Mouse (Mus musculus) gastrocnemius, postnatal 36 days (tissue): Measurements from ENCODE around the gene Gldc. TPM values are rescaled to one million over a fixed set of nuclear protein-coding genes. Genes with fewer than 3 reads are reported as not detected.
"Not testable (repeated sequence)": the region's sequence is repeated elsewhere in the genome, so short reads cannot be mapped to it uniquely, and the experiment has no call there.

Experiments used
- DNase-seq, 2 experiments: peaks; one replicate each; pipeline ENCODE4 v3.0.0; 2022
- intact Hi-C: fragments of 180-260 bp; cut with DNase I; formaldehyde crosslinking; loops from one replicate; pipeline ENCODE4 v1.15.1; 2025
- long read RNA-seq, 2 experiments: library from polyadenylated mRNA; stranded (forward); transcript quantifications; one replicate each; pipeline ENCODE4 v2.0.0; 2021
- total RNA-seq, 2 experiments: library from RNA; stranded (reverse); gene quantifications; 2 replicates each; pipeline ENCODE4 v1.2.3; 2021

Gldc gene
- not detected for total RNA-seq
- long read RNA-seq, experiment 1 = 0 reads
- long read RNA-seq, experiment 2 = 0 reads

DNA sequence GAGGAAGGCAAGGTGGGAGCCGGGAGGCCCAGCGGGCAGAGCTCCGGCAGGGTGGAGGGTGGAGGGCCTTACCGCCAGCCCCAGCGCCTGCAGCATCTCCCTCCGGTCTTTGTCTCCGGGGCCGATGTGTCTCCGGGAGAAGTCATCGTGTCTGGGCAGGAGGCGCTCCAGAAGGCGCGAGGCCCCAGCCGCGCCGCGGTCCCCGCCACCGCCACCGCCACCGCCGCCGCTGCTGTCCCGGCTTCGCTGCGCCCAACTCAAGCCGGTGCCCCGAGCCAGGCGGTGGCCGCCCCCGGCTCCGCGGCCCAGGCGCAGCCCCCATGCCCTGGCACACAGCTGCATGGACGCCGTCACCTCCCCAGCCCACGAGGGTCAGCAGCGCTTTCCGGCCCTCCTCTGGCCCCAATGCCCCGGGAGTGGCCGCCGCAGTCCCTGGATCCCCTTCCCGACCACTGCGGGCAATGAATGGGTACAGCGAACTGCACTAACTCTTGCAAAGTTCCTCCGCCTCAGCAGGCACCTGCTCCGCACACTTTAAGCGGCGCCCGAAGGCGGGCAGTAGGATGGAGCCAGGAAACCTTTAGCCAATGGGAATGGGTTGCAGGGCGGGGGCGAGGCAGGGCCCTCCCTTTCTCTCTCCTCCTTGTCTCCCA is at the start of gene Gldc:
Gene Gldc (minus strand): TSS at position 511 of the 653 bp plus-strand sequence.
- intact Hi-C loops = no loop called here

DNA sequence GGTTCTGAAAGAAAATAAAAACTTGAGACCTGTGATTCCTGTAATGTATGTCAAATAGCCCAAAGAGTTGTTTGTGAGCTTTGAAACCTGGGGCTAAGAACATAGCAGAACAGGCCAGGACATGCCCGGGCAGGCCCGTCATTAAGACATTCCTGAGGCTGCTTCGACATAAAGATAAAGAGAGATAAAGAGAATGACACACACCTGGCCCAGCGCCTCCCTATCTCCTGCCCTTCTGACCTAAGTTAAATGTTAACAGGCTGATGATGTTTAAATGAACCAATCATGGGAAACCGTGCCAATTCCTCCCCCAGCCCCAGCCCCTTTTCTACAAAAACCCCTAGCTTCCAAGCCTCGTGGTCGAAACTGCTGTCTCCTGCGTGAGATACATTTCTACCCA is 47.4 kb upstream of the Gldc start:
- DNase-seq, intact Hi-C loops: not testable (repeated sequence)

More for the DNA sequence above, at the start of gene Gldc:
- DNase-seq = peak in 1 of 2 experiments; percentile 21

DNA sequence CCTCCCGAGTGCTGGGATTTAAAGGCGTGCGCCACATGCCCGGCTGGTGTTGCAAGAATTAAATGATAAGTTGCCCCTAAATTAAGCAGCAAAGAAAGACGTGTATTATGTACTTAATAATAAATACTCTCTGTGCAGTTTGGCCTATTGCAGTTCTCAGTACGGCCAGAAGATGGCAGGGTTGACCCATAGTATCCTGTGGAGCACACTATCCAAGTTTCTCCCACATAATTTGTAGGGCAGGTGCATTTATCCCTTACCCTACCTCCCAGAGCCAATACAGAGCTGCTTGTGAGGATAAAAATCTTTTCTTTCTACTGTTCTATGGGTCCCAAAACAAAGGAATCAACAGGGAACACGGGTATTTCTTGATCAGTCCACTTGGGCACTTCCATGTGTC is 42.1 kb upstream of the Gldc start:
- peak in 1 of 2 experiments; percentile 19 for DNase-seq
- intact Hi-C loops = no loop called here

DNA sequence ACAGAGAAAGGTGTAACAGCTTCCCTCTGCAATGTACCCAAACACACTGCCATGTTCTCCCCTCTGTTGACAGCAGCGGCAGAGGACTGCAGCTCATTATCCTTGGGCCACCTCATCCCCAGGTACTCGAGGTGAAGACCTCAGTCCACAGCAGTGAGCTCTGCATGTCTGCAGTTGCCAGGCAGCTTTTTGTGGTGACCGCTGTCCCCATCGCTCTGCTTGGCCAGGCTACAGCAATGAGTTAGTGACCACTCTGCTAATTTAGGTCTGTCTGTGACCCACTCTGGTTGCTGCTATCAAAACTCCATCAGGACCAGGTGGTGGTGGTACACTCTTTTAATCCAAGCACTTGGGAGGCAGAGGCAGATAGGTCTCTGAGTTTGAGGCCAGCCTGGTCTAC is 41.0 kb upstream of the Gldc start:
- DNase-seq = no peak
- intact Hi-C loops = no loop called here

DNA sequence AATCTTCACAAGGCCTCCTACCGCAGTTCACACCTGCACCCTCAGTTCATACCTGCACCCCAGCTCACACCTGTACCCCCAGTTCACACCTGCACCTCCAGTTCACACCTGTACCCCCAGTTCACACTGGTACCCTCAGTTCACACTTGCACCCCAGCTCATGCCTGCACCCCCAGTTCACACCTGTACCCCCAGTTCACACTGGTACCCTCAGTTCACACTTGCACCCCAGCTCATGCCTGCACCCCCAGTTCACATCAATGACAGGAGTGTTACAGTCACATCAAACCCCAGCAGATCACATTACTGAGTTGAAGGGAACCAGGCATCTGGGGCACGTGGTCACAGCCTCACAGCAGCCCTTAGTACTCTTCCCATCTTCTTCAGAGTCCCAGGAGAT is 40.5 kb upstream of the Gldc start:
- intact Hi-C loops = not testable (repeated sequence)

DNA sequence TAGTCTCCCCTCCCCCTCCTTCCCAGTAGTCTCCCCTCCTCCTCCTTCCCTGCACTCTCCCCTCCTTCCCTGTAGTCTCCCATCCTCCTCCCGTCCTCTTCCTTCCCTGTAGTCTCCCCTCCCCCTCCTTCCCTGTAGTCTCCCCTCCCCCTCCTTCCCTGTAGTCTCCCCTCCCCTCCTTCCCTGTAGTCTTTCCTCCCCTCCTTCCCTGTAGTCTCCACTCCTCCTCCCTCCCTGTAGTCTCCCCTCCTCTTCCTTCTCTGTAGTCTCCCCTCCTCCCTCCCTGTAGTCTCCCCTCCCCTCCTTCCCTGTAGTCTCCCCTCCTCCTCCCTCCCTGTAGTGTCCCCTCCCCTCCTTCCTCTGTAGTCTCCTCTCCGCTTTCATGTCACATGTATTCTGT is 38.8 kb upstream of the Gldc start:
- intact Hi-C loops = no loop called here
- DNase-seq = no peak

More for the DNA sequence above, 40.5 kb upstream of the Gldc start:
- DNase-seq = not testable (repeated sequence)

DNA sequence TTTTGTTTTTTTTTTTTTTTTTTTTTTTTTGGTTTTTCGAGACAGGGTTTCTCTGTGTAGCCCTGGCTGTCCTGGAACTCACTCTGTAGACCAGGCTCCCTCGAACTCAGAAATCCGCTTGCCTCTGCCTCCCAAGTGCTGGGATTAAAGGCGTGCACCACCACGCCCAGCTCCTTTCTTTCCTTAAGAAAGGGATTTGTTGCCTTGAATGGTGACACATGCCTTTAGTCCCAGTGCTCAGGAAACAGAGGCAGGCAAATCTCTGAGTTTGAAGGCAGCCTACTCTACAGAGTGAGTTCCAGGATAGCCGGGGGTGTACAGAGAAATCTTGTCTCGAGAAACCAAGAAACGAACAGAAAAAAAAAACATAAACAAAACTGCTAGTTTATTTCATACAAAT is 33.8 kb upstream of the Gldc start:
- intact Hi-C loops, DNase-seq: not testable (repeated sequence)

DNA sequence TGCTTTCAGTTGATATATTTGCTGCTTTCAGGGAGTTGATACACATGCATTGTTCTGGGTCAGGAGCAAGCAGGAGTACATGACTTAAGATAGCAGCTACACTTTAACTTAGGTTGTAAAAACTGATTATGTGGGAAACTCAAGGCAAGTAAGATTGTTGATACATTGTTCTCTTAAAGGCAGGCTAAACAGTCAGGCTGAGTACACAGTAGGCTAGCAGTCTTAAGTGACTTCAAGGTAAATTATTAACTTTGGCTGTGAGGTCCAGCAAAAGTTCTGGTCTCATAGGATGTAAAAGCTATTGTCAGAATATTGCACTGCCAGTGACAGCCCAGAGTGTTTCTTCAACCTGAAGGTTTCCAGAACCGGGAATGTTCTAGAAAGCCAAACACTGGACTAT is 31.8 kb upstream of the Gldc start:
- DNase-seq = no peak
- intact Hi-C loops = no loop called here

DNA sequence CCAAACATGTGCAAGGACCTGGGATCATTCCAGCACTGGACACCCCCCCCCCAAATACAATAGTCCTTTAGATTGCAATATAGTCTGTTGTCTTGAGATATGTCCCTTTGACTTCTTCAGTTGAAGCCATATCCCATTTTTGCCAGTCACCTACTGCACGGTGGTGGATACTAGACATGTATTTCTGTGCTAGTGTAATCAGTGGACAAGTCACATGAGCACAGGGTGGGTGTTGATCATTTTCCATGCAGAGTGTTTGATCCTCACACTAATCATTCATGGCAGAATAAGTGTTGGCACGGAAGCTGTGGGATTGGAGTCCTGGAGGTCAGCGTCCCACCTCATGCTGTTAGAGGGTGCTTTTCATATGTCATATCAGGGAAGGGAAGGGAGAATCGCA is 30.6 kb upstream of the Gldc start:
- intact Hi-C loops = loop anchor here (2.0 kb wide), 1 partner anchor 381 kb away; no protein-coding TSS in a partner anchor

DNA sequence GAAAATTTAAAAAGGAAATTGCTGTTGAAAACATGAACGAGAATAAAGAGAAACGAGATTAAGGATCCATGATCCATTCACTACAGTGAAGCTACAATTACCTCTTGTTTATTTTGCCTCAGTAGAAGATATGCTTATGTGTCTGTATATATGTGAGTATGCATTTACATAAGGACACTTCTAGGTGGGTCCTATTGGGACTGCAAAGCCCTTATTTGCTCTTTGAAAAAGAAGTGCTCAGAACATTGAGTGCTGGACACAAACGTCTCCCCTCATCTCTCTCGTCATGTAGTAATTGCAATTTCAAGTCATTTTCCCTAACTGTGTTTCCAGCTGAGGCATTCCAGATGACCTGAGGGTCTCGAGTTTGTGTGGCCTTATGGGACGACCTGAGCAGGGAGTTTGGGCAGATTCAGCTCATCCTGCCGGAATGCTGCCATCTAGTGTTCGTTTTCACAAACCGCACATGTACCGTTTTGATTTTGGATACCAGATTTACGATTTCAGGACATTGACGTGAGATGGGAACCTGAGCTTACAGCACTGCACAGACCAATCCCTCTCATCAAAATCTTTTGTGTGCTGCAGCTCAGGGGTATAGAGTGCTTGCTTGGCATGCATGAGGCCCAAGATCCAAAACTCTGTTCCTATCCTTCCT is 30.1 kb upstream of the Gldc start:
- intact Hi-C loops = loop anchor here (2.0 kb wide), 1 partner anchor 380 kb away; no protein-coding TSS in a partner anchor
- no peak for DNase-seq

More for the DNA sequence above, 30.6 kb upstream of the Gldc start:
- no peak for DNase-seq

DNA sequence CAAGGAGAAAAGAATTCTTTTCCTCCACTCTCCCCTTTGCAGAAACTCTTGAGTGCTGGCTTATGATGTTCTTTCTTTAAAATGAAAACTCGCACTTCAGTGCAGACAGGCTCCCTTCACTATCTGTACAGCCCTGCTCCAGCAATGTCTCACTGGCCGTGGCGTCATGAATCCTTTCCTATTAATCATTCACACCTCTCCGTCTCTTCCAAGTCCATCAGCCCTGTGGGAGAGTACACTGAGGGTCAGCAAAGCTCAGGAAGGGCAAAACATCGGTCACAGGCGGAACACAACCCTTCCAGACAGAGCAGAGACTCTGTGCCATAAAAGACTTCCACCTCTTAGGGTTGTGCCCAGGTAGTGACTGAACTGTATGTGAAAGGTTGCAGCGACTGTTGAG is 26.9 kb upstream of the Gldc start:
- no peak for DNase-seq
- intact Hi-C loops = no loop called here

DNA sequence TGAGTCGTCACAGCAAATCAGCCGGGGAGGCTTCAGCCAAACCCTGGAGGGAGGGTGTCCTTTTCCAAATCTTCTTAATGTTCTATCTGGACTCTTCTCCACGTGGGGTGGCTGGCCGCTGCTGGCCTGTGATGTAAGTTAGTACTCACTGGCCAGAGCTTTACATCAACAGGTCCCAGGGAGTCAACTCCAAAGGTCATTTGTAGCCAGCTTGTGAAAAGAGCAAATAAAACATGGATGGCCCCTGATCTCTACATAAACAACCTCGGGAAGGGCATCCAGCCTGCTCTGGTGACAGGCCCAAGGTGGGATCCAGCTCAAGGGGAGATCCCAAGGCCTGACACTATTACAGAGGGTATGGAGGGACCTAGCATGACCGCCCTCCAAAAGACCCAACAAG is 19.8 kb upstream of the Gldc start:
- intact Hi-C loops = no loop called here
- no peak for DNase-seq

DNA sequence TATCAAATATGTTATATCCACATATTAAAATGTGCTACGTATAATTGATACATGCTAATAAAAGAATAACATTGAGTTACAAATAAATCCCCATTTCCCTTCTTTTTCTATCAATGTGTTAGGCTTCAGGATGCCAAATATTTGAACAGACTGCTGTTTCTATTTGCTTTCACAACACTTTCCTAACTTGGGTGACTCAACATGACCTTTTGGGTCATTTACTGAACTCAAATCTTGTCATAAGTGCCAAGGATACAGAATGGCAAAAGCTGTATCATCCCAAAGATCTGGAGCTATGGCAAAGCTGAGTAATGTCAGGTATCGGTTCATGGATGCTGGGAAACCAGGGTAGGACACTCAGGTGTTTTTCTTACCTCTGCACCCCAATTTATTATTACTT is 12.0 kb upstream of the Gldc start:
- DNase-seq = no peak
- intact Hi-C loops = no loop called here

DNA sequence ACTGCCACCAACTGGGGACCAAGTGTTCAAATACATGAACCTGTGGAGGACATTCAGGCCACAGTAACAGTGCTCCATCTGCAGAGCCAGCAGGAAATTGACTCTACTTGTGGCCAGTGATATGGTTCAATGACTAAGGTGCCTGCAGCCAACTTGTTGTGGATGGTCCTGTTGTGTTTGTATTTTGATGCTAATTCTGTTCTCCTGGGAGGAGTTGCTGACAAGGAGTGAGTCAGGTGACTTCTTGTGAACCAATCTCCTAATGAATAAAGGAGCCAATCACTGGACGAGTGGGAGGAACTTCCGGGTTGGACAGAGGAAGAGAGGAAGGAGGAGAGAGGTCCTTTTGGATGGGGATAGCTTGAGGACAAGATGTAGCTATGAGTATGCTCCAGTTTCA is 10.3 kb upstream of the Gldc start:
- intact Hi-C loops = no loop called here
- DNase-seq = no peak

DNA sequence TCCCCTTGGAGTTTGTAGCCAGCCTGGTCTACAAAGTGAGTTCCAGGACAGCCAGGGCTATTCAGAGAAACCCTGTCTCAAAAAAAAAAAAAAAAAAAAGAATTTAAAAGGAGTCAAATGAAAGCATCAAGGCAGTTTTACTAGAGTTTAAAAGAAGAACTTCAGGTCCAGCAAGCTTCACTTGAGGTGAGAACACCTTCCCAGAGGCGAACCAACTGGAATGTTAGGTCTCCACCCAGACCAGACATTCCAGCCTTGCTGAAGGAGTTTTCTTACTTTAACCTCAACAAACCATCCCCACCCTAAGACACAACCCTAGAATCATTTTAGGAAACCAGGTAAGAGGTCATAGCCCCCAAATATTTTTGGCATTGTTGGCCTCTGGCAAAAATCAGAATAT is 4.8 kb upstream of the Gldc start:
- DNase-seq = no peak
- intact Hi-C loops = no loop called here

DNA sequence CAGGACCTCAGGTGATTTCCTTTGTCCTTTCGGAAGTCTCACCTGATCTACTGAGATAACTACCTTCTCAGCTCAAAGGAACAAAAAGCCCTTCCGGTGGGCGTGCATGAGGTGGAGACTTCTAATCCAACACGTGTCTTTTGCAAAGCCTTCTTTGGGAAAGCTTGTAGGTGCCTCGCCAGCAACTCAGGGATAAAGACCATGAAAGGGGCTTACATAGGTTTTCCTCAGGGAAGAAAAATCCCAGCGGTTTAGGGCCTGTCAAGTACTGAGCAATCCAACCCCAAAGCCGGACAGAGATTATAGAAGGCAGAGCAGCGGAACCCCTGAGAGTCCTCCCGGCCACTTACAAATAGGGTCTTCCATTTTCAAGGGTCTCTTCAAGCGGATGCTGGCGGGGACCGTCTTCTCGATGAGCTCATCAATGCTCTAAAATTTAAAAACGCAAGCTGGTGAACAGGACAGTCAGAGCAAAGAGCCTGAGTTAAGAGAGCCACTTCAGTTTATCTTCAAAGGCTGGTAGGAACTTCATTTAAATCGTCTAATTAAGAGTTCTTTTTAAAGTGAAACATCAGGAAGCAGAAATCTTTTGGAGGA is 1.1 kb downstream of the Gldc start:
- DNase-seq = no peak
- intact Hi-C loops = no loop called here

DNA sequence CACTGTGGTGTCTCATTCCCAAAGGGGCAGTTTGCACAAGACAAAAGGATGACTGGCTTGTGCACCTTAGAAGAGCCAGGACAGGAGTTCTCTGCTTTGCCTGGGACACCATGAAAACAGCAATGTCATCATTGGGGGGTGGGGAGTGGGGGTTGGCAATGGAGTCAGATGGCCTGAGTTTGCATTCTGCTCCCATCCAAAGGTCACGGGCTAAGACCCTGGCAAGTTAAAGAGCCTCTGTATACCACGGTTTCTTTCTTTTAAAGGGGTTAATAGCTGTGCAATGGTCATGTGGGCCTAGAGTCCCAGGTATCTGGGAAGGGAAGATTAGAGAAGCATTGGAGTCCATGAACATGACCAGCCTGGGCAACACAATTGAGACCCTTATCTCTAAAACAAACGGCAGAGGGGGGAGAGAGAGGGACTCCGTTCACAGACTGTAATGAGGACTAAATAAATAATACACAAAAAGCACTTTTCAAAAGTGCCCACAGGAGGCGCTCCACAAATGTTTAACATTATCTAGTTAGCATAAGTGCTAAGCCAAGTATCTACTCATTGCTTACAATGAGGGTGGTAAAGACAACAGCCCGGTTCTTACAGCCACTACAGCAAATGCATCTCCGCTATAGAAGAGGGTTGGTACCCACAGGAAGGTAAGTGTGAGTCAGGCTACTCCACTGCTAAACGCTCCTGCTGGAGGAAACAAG is 3.7 kb downstream of the Gldc start:
- intact Hi-C loops = no loop called here
- no peak for DNase-seq

DNA sequence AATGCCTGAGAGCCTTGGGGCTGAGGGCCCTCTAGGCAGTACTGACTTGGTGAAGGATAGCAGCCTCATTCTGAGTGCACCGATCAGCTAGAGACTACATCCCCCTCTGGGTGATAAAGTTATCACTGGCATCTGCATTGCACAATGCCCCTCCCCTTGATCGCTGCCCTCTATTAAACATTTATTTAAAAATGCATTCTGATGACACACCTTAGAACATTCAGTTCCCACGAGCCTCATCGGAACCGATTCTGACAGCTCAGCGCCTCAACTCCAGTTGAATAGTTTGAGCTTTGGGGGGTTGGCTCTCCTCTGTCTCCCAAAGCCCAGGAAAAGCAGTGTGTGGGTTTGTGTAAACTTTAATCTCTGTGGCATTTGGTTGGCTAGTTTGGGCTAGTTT is 4.9 kb downstream of the Gldc start:
- DNase-seq = no peak
- intact Hi-C loops = no loop called here

DNA sequence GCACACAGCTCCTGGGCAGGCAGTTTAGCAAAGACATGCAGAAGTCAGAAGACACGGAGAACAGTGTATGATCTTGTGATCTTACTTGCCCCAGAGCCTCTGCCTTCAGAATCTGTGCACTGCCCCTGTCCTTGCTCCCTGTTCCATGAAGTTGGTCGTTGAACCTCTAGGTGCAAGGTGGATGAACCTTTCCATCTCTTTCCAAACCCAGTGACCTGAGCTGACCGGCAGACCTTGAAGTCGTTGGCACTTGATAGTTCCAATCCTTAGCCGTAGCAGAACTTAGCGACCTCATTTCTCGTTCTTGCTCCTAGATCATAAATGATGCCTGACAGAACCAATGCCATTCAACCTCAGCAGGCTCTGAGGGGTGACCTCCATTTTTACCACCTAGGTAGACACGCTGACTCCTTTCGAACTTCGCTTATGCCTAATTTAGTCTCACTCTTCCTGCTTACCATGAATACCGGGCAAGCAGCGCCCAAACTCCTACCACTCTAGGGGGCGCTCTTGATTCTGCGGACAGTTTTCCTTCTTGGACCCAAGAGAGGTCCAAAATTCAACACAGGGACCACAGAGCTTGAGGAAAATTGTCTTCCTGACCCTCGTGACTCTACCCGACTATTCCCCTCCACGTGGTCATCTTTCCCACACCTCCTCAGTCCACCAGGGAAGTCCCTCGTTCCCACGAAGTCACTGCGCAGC is 8.3 kb downstream of the Gldc start:
- intact Hi-C loops = no loop called here
- no peak for DNase-seq

DNA sequence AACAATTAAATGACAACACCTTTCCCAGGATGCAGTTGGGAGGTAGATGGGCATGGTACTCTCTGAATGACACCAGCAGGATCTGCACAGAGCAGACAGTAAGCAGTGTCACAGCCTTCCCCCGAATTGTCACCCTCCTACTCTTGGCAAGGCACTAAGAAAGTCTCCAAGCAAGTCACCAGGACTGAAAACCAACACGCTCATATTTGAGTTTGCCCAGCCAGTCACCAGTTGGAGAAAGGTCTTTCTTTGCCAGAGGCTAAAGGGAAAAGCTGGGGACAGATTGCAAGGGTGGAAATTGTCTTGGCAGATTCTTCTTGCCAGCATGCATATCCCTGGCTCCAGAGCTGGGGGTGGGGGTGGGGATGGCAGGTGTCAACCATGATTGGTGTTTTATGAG is 11.0 kb downstream of the Gldc start:
- intact Hi-C loops = no loop called here

DNA sequence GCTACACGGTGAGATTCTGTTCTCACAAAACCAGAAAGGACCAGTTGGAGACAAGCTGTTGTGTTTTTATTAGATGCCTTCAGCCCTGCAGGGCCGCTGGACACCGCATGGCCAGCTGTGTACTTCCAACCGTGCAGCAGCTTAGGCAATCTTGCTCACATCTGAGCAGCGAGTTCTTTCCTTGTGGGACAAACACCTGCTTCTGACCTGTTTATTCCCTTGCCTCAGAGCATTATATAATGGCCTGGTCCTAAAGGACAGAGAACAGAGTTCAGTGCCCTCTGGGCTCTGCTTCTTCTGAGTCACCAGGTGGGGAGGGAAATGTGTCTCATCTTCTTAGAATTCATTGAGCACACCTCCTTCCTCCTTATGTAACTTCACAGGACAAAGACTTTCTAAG is 12.4 kb downstream of the Gldc start:
- intact Hi-C loops = no loop called here

More for the DNA sequence above, 11.0 kb downstream of the Gldc start:
- no peak for DNase-seq

More for the DNA sequence above, 12.4 kb downstream of the Gldc start:
- DNase-seq = no peak
